Mouse (Mus musculus) liver, embryonic 14.5 days (tissue): ENCODE results near the gene Teddm2. TPM values are rescaled to one million over a fixed set of nuclear protein-coding genes. Genes with fewer than 3 reads are reported as not detected.

Source experiments
- ATAC-seq: fragments of 200-750 bp; cut with Nextera tagmentation; 2 replicates; pipeline ENCODE4 v1.8.0; 2017; ENCODE audit warnings: moderate number of reproducible peaks, mild to moderate bottlenecking, moderate library complexity; ENCODE audit not compliant: insufficient read depth
- DNase-seq, 3 experiments: peaks; one replicate each; pipeline ENCODE4 v3.0.0-alpha.2; 2012 to 2013; ENCODE audit warnings: low read depth in 3 of 3, low spot score in 3 of 3
- H3K27ac ChIP-seq: fragments of 300-500 bp; sonication (generic); 2 replicates; pipeline ENCODE4 v1.5.1; 2014; ENCODE audit warnings: moderate library complexity, mild to moderate bottlenecking, control low read depth, inconsistent platforms
- H3K27me3 ChIP-seq: fragments of 300-500 bp; sonication (generic); 2 replicates; pipeline ENCODE4 v1.6.1; 2014; ENCODE audit warnings: mild to moderate bottlenecking, low read length, moderate library complexity; ENCODE audit not compliant: control insufficient read depth, insufficient read depth
- H3K36me3 ChIP-seq: fragments of 300-500 bp; sonication (generic); replicated peaks from 2 replicates; pipeline ENCODE4 v1.6.1; 2014; ENCODE audit warnings: low read depth; ENCODE audit not compliant: control insufficient read depth, insufficient read depth
- H3K4me1 ChIP-seq, 2 experiments: fragments of 200-500 bp in 1 of 2; fragments of 300-500 bp in 1 of 2; sonication (generic) in 1 of 2; replicated peaks; 2 replicates each; pipeline ENCODE4 v1.6.1; 2012 to 2014; ENCODE audit warnings: antibody characterized with exemption in 1 of 2, inconsistent platforms in 1 of 2, low read length in 1 of 2; ENCODE audit not compliant: control insufficient read depth in 2 of 2, insufficient read depth in 2 of 2
- H3K4me2 ChIP-seq: fragments of 300-500 bp; sonication (generic); 2 replicates; pipeline ENCODE4 v1.6.1; 2014; ENCODE audit warnings: low read depth, mild to moderate bottlenecking, control low read depth, moderate library complexity
- H3K4me3 ChIP-seq, 2 experiments: fragments of 200-500 bp in 1 of 2; fragments of 300-500 bp in 1 of 2; sonication (generic) in 1 of 2; 2 replicates each; pipeline ENCODE4 v1.5.1; 2012 to 2014; ENCODE audit warnings: low read depth in 2 of 2, low read length in 2 of 2, mild to moderate bottlenecking in 2 of 2, control low read depth in 1 of 2, inconsistent platforms in 1 of 2, moderate library complexity in 1 of 2; ENCODE audit not compliant: insufficient read depth in 1 of 2
- H3K9ac ChIP-seq: fragments of 300-500 bp; sonication (generic); replicated peaks from 2 replicates; pipeline ENCODE4 v1.6.1; 2014; ENCODE audit warnings: mild to moderate bottlenecking, control low read depth, moderate library complexity
- H3K9me3 ChIP-seq: fragments of 300-500 bp; sonication (generic); 2 replicates; pipeline ENCODE4 v1.6.1; 2016; ENCODE audit warnings: low read length, mixed read lengths; ENCODE audit not compliant: control insufficient read depth
- CTCF ChIP-seq: IDR thresholded peaks from 2 replicates; pipeline ENCODE4 v1.5.1; 2016; ENCODE audit warnings: antibody characterized with exemption, low read depth, control low read depth
- EP300 ChIP-seq: IDR thresholded peaks from 2 replicates; pipeline ENCODE4 v1.6.1; 2016; ENCODE audit warnings: antibody characterized with exemption, low read depth
- WGBS: fragments of 180-500 bp; shearing (Covaris S2); extraction: QIAGEN DNeasy Blood & Tissue Kit; methylation state at CpG from one replicate; pipeline ENCODE4 v1.1.7; 2014; ENCODE audit not compliant: insufficient replicate concordance; 5-methylcytosine and 5-hydroxymethylcytosine counted together
- polyA plus RNA-seq, 2 experiments: library from polyadenylated mRNA; depleted of rRNA in 1 of 2; stranded (reverse) in 1 of 2; unstranded in 1 of 2; fragments of >200 nt; fragmentation: Nextera tagmentation in 1 of 2; extraction: Ambion mirVana in 1 of 2; gene quantifications; 2 replicates each; pipeline versions ENCODE4 v1.2.1 to v1.2.3; 2012 to 2014

Gene Teddm2
- polyA plus RNA-seq, 2 experiments, result 0.14 to 0.28 TPM

DNA sequence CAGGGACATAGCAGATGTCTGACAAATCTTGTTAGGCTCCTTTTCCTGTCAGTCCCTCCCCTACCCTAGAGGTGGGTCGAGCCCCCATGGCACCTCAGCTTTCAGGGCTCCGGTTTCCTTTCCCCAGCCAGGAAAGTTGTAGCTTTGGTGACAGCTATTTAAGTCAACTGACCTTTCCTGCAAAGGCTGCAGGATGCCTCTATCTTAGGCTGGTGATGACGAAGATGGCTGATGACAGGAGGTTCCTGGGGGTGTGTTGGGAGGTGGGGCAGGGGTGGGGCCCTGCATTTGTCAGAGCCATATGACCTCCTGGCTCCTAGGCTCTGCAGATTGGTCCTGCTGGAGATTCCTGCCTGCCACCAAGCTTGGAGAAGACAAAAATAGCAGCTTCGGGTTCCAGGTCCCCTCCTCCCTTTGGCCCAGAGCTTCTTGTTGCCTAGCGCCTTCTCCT lies 22.6 kb upstream of the Teddm2 start:
- 36% methylated on average over 5 of the region's 5 CpGs for WGBS
- TF ChIP-seq CTCF, result no peak
- no peak for TF ChIP-seq EP300
- DNase-seq, result no peak
- H3K27ac ChIP-seq, result no peak overlapping the region
- H3K9ac ChIP-seq, result no peak overlapping the region
- no peak overlapping the region for H3K4me3 ChIP-seq
- H3K9me3 ChIP-seq, result no peaks in the 10 kb centered on the region
- H3K27me3 ChIP-seq, result no peaks in the 10 kb centered on the region
- H3K36me3 ChIP-seq, result no peaks in the 10 kb centered on the region
- no peaks in the 10 kb centered on the region for H3K4me1 ChIP-seq
- H3K4me2 ChIP-seq, result no peak overlapping the region
- no peak for ATAC-seq

DNA sequence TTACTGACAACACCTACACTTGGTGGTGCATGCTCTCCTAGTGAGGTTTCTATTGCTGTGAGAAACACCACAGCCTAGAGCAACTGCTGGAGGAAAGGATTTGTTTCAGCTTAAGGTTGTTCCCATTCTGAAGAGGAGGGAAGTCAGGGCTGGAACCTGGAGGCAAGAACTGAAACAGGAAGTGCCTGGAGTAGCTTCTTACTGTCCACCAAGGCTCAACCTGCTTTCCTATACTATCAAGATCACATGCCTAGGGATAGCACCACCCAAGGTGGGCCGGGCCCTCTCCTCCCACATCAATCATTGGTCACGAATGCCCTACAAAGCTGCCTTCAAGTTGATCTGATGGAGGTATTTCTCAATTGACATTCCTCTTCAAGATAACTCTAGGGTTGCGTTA lies 21.6 kb upstream of the Teddm2 start:
- Histone ChIP-seq H3K9ac (no peak overlapping the region), H3K27me3 (no peaks in the 10 kb centered on the region), H3K9me3 (no peaks in the 10 kb centered on the region), H3K4me1 (no peaks in the 10 kb centered on the region), H3K36me3 (no peaks in the 10 kb centered on the region), H3K4me2 (no peak overlapping the region), H3K27ac (no peak overlapping the region), H3K4me3 (no peak overlapping the region)
- DNase-seq (no peak), ATAC-seq (no peak)
- TF ChIP-seq EP300, result no peak
- TF ChIP-seq CTCF, result no peak
- WGBS, result 65% methylated on average over 3 of the region's 3 CpGs

DNA sequence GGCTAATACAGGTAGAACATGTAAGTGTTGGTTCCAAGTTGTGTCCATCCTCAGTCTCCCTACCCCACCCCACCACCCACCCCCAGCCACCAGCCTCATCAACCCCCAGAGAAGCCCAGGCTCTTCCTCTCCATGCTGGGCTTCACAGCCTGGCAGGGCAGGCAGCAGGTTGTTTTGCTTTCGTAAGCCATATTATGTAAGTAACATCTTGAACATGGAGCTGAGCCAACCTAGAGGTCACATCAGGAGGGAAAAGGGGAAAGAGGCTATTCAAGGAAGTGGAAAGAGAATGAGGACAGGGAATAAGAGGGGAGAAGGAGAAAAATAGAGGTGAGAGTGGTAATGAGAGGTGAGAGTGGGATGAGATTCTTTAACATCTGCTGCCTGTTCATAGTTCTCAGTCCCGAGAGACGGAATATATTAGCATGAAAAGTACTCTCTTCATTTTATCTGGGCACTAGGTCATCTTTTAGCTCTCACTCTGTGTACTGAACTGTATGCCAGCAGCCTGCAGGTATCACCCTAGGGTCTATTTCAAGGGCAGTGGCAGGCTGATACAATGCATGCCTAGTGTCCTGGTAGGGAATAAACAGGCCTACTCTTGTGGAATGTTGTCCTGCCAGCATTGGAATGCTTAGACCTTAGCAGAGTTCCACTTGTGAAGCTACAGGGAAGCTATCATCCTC lies 18.6 kb upstream of the Teddm2 start:
- WGBS, result 72% methylated on average over 3 of the region's 3 CpGs
- Histone ChIP-seq H3K9ac (no peak overlapping the region), H3K27me3 (no peaks in the 10 kb centered on the region)

DNA sequence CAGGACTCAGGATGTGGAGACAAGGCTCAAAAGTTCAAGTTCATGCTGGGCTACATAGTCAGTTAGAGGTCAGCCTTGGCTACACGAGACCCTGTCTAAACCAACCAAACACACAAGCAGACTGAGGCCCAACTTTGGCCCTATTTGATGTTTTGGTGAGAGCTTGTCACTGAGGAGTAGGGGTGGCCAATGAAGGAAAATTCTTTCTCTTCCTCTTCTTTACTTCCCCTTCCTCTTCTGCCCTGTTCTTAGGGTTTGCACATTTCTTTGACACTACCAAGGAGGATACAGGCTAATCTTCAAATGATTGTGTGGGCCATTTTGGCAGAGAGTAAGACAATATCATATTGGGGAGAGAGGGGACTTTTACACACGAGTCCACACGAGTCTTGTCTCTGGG lies 13.8 kb upstream of the Teddm2 start:
- Histone ChIP-seq H3K27ac (no peak overlapping the region), H3K9me3 (no peaks in the 10 kb centered on the region), H3K4me2 (no peak overlapping the region), H3K36me3 (peaks cover 16% of the 10 kb centered on the region), H3K27me3 (no peaks in the 10 kb centered on the region), H3K9ac (no peak overlapping the region), H3K4me3 (no peak overlapping the region), H3K4me1 (peaks cover 0 to 8% of the 10 kb centered on the region in 2 experiments; a peak in 2 of 4 replicates)
- no peak for TF ChIP-seq CTCF
- no peak for TF ChIP-seq EP300
- WGBS, result 55% methylated on average over 3 of the region's 3 CpGs
- ATAC-seq (no peak), DNase-seq (no peak)

More for the DNA sequence above, 18.6 kb upstream of the Teddm2 start:
- TF ChIP-seq CTCF (no peak), EP300 (no peak)
- Histone ChIP-seq H3K4me1 (no peaks in the 10 kb centered on the region), H3K36me3 (no peaks in the 10 kb centered on the region), H3K9me3 (no peaks in the 10 kb centered on the region), H3K27ac (no peak overlapping the region), H3K4me2 (no peak overlapping the region), H3K4me3 (no peak overlapping the region)
- ATAC-seq (no peak), DNase-seq (no peak)

DNA sequence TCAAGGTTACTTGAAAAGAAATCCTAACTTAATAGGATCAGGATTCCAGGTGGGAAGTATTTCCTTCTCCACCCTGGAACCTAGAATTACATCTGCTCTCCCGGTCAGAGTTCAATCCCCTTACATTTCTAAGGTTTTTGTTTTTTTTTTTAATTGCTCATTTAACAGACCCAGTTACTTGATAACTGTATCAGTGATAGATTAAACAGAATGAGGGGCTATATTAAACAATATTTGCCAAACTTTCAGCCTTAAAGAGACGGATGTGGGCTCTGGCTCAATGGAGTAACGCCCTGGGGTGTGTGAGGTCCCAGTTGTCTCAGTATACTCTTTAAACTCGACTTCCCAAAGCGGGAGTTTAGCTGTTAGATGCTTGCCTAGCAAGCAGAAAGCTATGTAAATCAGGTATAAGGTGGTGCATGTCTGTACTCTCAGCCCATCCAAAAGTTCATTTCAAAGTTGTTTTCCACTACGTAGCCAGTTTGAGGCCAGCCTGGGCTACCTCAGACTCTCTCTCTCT lies 11.3 kb upstream of the Teddm2 start:
- WGBS, result 77% methylated on average over 6 of the region's 6 CpGs
- Histone ChIP-seq H3K27ac (no peak overlapping the region), H3K9me3 (no peaks in the 10 kb centered on the region), H3K9ac (no peak overlapping the region), H3K27me3 (no peaks in the 10 kb centered on the region), H3K4me1 (peaks cover 0 to 8% of the 10 kb centered on the region in 2 experiments; a peak in 2 of 4 replicates), H3K4me3 (no peak overlapping the region), H3K4me2 (no peak overlapping the region), H3K36me3 (peaks cover 41% of the 10 kb centered on the region)
- no peak for DNase-seq
- TF ChIP-seq EP300 (no peak), CTCF (no peak)
- ATAC-seq, result no peak
